Mouse (Mus musculus): ENCODE results near the gene Rerg.
"Not testable (repeated sequence)": the region's sequence is repeated elsewhere in the genome, so short reads cannot be mapped to it uniquely, and the experiment has no call there.

The Rerg gene

GRCm38 (mm10) chr6:137065506-137065905, 104.8 kb downstream of the Rerg start:
- DNase-seq = no peak

- DNase-seq = no peak
These were observed 105.5 kb downstream of the Rerg start for GRCm38 (mm10) chr6:137064786-137065185.

- no peak for DNase-seq
These were observed 106.9 kb downstream of the Rerg start for GRCm38 (mm10) chr6:137063239-137063940.

GRCm38 (mm10) chr6:137061880-137062531, 108.3 kb downstream of the Rerg start:
- DNase-seq = no peak

- no peak for DNase-seq
These were observed 109.7 kb downstream of the Rerg start for GRCm38 (mm10) chr6:137060595-137060994.

GRCm38 (mm10) chr6:137058257-137058656, 112.0 kb downstream of the Rerg start:
- no peak for DNase-seq

GRCm38 (mm10) chr6:137054073-137054472, 116.2 kb downstream of the Rerg start:
- DNase-seq = no peak

- DNase-seq = peak; percentile 46
These were observed 116.8 kb downstream of the Rerg start for GRCm38 (mm10) chr6:137053464-137053863.

- no peak for DNase-seq
These were observed 117.3 kb downstream of the Rerg start for GRCm38 (mm10) chr6:137053006-137053405.

- DNase-seq = no peak
These were observed 123.3 kb downstream of the Rerg start for GRCm38 (mm10) chr6:137047036-137047435.

GRCm38 (mm10) chr6:137045011-137045504, 125.2 kb downstream of the Rerg start:
- DNase-seq = no peak

- DNase-seq = not testable (repeated sequence)
These were observed 134.5 kb downstream of the Rerg start for GRCm38 (mm10) chr6:137035611-137036395.

- no peak for DNase-seq
These were observed 139.6 kb downstream of the Rerg start for GRCm38 (mm10) chr6:137030611-137031097.

- no peak for DNase-seq
These were observed 140.2 kb downstream of the Rerg start for GRCm38 (mm10) chr6:137029931-137030610.

- no peak for DNase-seq
These were observed 144.8 kb downstream of the Rerg start for GRCm38 (mm10) chr6:137025461-137025860.

GRCm38 (mm10) chr6:137024541-137024940, 145.8 kb downstream of the Rerg start:
- DNase-seq = no peak

GRCm38 (mm10) chr6:137017216-137017973, 152.9 kb downstream of the Rerg start:
- no peak for DNase-seq

GRCm38 (mm10) chr6:137014346-137014745, 156.0 kb downstream of the Rerg start:
- DNase-seq = no peak

- no peak for DNase-seq
These were observed 159.1 kb downstream of the Rerg start for GRCm38 (mm10) chr6:137011187-137011586.

All from thymus, postnatal 4 days (tissue).